Mouse (Mus musculus) layer of hippocampus, adult 8-10 months (tissue): ENCODE data around the gene Cuedc1. TPM values are rescaled to one million over a fixed set of nuclear protein-coding genes. Genes with fewer than 3 reads are reported as not detected.

Experiments used
- DNase-seq, 2 experiments: peaks; one replicate each; pipeline ENCODE4 v3.0.0; 2022; ENCODE audit warnings: low spot score in 2 of 2
- total RNA-seq, 4 experiments: library from RNA; stranded (reverse); gene quantifications; 2 replicates each; pipeline ENCODE4 v1.2.4; 2022

Gene Cuedc1
- total RNA-seq, 4 experiments from 2014 or later = 30.9 to 38.7 (median 33.4) TPM

- no peak for DNase-seq
Measured at GRCm38 (mm10) chr11:88234789-88235188, 136.9 kb downstream of the Cuedc1 start.

GRCm38 (mm10) chr11:88235221-88236203, 137.7 kb downstream of the Cuedc1 start:
- DNase-seq = no peak

GRCm38 (mm10) chr11:88240275-88240674, 142.4 kb downstream of the Cuedc1 start:
- DNase-seq = no peak

- DNase-seq = no peak
Measured at GRCm38 (mm10) chr11:88240736-88241353, 143.0 kb downstream of the Cuedc1 start.

GRCm38 (mm10) chr11:88241468-88242301, 143.8 kb downstream of the Cuedc1 start:
- no peak for DNase-seq

Other genes with a start within 250 kb of the Cuedc1 start
- gene Mks1, start 244.8 kb upstream of the Cuedc1 start, total RNA-seq = 1 to 10 TPM; 6.3 to 8.1 (median 6.9) TPM
- under 1 TPM in 2 of 4 experiments, not detected in 2; 0.16 to 0.35 TPM for gene Epx, start 222.5 kb upstream of the Cuedc1 start, total RNA-seq
- not detected for gene Olfr462, start 205.8 kb upstream of the Cuedc1 start, total RNA-seq
- gene Olfr463, start 200.7 kb upstream of the Cuedc1 start, total RNA-seq = not detected
- not detected for gene Olfr464, start 177.1 kb upstream of the Cuedc1 start, total RNA-seq
- 100 to 1,000 TPM; 470 to 530 (median 496) TPM for gene Dynll2, start 110.5 kb upstream of the Cuedc1 start, total RNA-seq
- gene Srsf1, start 50.7 kb upstream of the Cuedc1 start, total RNA-seq = 100 to 1,000 TPM; 208 to 223 (median 218) TPM
- gene Vezf1, start 29.8 kb upstream of the Cuedc1 start, total RNA-seq = 10 to 100 TPM; 25.0 to 26.5 (median 25.7) TPM
- 10 to 100 TPM; 63.2 to 64.8 (median 63.7) TPM for gene Mrps23, start 106.3 kb downstream of the Cuedc1 start, total RNA-seq
- gene Ccdc182, start 196.0 kb downstream of the Cuedc1 start, total RNA-seq = not detected